Mouse (Mus musculus) activated CD4-positive, CD25-positive, alpha-beta regulatory T cell, adult 9 weeks (primary cell): ENCODE results near the gene Slc36a3. TPM values are rescaled to one million over a fixed set of nuclear protein-coding genes. Genes with fewer than 3 reads are reported as not detected.

Source experiments
- polyA plus RNA-seq: library from polyadenylated mRNA; unstranded; fragments of 100-300 nt; shearing (Covaris generic); gene quantifications from one replicate; pipeline ENCODE4 v1.2.1, GENCODE M21; 2017

Gene Slc36a3
- polyA plus RNA-seq, result 0.56 TPM

DNA sequence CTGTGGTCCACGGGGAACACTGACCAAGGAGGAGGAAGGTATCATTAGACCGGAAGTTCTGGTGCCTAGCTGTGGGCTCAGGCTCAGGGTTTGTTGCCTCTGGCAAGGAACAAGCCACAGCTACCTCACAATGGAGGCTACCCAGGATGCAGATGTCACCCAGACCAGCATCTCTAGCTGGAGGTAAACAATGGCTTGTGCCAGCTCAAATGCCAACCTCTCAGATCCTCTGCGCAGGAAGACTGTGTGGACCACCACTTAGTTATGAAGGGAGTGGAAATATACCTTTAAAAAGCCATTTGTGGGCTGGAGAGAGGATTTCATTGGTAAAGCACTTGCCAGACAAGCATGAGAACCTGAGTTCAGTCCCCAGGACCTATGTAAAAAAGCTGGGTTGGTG, at the start of gene Slc36a3:
Slc36a3 (minus strand) TSS at position 101 of the 400 bp plus-strand sequence.

DNA sequence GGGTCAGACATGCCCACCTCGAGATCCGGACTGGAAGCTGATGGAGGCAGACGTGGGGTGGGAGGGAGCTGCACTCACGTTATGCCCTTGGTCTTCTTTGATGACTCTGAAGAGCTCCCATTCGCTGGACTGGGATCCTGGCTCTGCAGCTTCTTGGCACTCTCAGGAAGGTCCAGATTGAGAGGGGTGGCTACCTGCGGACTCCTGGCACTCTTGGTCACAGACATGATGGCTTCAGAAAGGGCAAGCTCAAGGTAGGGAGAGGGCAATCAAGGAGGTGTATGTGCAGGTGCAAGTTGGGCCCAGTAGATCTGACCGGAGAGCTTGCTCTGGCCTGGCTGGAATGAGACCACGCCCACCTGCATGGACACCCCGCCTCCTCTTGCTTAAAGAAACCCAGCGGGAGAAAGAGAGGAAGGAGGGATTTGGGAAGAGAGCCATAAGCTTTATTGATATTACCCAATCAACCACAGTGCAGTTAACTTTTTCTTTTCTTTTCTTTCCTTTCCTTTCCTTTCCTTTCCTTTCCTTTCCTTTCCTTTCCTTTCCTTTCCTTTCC, 33.3 kb upstream of the Slc36a3 start, which contains the start of gene Slc36a2:
Slc36a2 (minus strand) TSS at position 345 of the 559 bp plus-strand sequence.

DNA sequence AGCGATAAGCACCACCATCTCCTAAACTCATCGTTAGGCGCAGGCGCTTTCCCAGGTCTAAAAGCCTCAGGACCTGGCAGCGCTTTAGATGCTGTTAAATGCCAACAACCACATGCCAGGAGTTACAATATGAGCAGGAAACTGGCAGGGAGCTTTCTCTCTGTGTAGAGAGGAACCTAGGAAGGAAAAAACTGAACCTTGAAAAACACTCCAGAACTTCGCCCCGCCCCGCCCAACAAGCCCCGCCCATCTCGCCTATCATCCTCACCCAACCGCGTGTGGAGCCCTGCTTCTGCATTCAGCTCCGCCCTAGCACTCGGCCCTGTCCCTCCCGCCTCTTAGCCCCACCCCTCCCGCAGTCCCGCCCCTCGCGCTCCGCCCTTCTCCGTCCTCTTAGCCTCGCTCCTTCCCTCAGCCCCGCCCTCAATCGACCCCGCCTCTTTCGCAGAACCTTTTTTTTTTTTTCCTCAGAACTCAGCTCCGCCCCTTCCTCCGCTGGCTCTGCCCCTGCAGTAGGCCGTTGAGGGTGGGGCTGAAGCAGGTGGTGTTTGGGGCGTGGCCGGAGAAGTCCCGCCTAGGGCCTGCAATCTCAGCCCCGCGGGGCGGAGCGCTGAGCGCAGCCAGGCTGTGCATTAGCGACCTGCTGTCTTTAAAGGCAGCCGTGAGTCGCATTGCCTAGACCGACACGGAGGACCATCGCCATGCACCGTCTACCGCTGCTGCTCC, 53.9 kb downstream of the Slc36a3 start, which contains the start of gene Gm2a:
Gm2a (plus strand) TSS at position 653 of the 726 bp plus-strand sequence.

DNA sequence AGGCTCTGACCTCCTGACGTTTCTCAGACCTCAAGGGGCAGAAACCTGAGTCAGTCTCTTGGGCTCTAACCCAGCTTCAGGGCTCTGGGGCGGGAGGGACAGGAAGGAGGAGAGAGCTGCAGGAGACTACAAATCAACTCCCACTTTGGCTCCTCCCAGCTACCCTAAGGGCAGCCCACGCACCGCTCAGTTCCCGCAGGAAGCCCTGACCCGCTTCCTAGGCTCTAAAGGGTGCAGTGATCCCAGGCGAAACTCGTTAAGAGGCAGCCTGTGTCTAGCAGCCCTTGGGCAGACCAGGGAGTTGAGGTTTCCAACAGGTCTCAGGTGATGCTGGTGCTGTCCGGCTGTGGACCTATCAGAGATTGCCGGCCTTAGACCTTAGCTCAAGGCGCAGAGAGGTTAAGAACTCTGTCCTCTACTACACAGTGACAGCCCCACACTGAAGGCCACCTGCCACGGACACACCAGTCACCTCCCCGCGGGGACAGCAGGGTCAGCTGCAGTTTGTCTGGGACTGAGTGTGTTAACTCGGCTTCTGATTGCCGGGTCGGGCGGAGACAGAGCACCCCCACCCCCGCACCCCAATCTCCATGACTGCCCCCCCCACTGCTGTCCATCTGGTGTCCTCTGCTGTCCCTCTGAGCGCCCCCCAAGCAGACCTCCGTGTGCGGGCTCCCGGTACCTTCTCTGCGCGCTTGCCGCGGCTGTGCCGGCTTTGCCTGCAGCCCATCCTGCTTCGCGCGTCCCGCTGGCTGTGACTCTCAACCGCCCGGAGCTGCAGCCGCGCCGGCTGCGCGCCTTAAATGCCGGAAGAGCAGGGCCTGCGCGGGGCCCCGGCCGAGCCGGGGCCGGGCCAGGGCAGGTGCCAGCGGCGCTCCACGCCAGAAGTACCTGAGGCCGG, 73.9 kb downstream of the Slc36a3 start, which contains the start of gene Ccdc69:
Ccdc69 (minus strand) TSS at position 801 of the 901 bp plus-strand sequence.

Other genes starting within 250 kb of the Slc36a3 start
- 2.0 TPM for gene Gpx3, start 249.3 kb downstream of the Slc36a3 start, polyA plus RNA-seq
- 187 TPM for gene Tnip1, start 188.8 kb downstream of the Slc36a3 start, polyA plus RNA-seq
- 613 TPM for gene Anxa6, start 118.3 kb downstream of the Slc36a3 start, polyA plus RNA-seq
- 73.2 TPM for gene Ccdc69, start 73.6 kb downstream of the Slc36a3 start, polyA plus RNA-seq
- gene Gm2a, start 53.6 kb downstream of the Slc36a3 start, polyA plus RNA-seq, result 112 TPM
- gene Slc36a2, start 33.4 kb upstream of the Slc36a3 start, polyA plus RNA-seq, result not detected
- gene Slc36a1, start 52.6 kb upstream of the Slc36a3 start, polyA plus RNA-seq, result 2.1 TPM
- not detected for gene Fat2, start 184.9 kb upstream of the Slc36a3 start, polyA plus RNA-seq